Mouse (Mus musculus) liver, embryonic 13.5 days (tissue): Measurements from ENCODE around the gene Sufu. TPM values are rescaled to one million over a fixed set of nuclear protein-coding genes. Genes with fewer than 3 reads are reported as not detected.

Source experiments
- ATAC-seq: fragments of 200-750 bp; cut with Nextera tagmentation; 2 replicates; pipeline ENCODE4 v1.8.0; 2017; ENCODE audit warnings: low read depth, mild to moderate bottlenecking, moderate number of reproducible peaks, moderate library complexity
- DNase-seq: peaks from one replicate; pipeline ENCODE4 v3.0.0; 2022
- H3K27ac ChIP-seq: fragments of 300-500 bp; sonication (generic); 2 replicates; pipeline ENCODE4 v1.5.1; 2015; ENCODE audit warnings: moderate library complexity, mild to moderate bottlenecking, inconsistent platforms
- H3K27me3 ChIP-seq: fragments of 300-500 bp; sonication (generic); 2 replicates; pipeline ENCODE4 v1.6.1; 2015; ENCODE audit warnings: mild to moderate bottlenecking, inconsistent platforms
- H3K36me3 ChIP-seq: fragments of 300-500 bp; sonication (generic); 2 replicates; pipeline ENCODE4 v1.6.1; 2015; ENCODE audit warnings: mild to moderate bottlenecking, inconsistent platforms
- H3K4me1 ChIP-seq: fragments of 300-500 bp; sonication (generic); replicated peaks from 2 replicates; pipeline ENCODE4 v1.6.1; 2015; ENCODE audit warnings: inconsistent platforms
- H3K4me2 ChIP-seq: fragments of 300-500 bp; sonication (generic); 2 replicates; pipeline ENCODE4 v1.6.1; 2015; ENCODE audit warnings: inconsistent platforms, mild to moderate bottlenecking, moderate library complexity
- H3K4me3 ChIP-seq: fragments of 300-500 bp; sonication (generic); replicated peaks from 2 replicates; pipeline ENCODE4 v1.5.1; 2015; ENCODE audit warnings: mild to moderate bottlenecking, inconsistent platforms
- H3K9ac ChIP-seq: fragments of 300-500 bp; sonication (generic); 2 replicates; pipeline ENCODE4 v1.6.1; 2015; ENCODE audit warnings: mild to moderate bottlenecking, inconsistent platforms
- H3K9me3 ChIP-seq: fragments of 300-500 bp; sonication (generic); replicated peaks from 2 replicates; pipeline ENCODE4 v1.6.1; 2016; ENCODE audit warnings: inconsistent platforms
- WGBS: fragments of 180-500 bp; shearing (Covaris S2); methylation state at CpG from one replicate; pipeline ENCODE4 v1.1.7; 2015; ENCODE audit not compliant: insufficient replicate concordance; 5-methylcytosine and 5-hydroxymethylcytosine counted together
- polyA plus RNA-seq: library from polyadenylated mRNA; unstranded; fragments of >200 nt; fragmentation: Nextera tagmentation; extraction: Ambion mirVana; gene quantifications from 2 replicates; pipeline ENCODE4 v1.2.1, GENCODE M21; 2015

Sufu gene
- polyA plus RNA-seq, 1 experiment from 2014 or later: 6.3 TPM

DNA sequence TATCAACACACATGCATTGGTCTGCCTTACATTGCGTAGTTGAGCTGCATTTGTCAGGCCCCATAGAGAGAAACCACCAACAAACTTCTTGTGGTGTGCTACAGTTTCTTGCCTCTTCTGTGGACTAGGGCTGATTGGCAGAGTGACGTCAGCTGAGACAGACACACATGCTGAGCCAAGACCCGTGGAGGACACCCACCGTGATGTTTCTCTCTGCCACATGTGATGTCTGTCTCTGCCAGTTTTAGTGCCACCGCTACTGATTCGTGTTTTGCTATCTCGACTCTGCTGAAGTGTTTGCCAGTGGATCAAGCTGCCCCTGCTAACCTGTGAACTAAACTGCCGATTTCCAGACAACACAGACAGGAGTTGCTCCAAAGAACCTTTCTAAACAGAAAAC, 34.6 kb upstream of the Sufu start:
- peaks cover 5% of the 10 kb centered on the region; the same call in 1 of the 2 replicates for H3K36me3 ChIP-seq
- H3K9ac ChIP-seq: no peak overlapping the region
- no peak for DNase-seq
- H3K9me3 ChIP-seq: no peaks in the 10 kb centered on the region
- H3K27ac ChIP-seq: no peak overlapping the region
- WGBS: 71% methylated on average over 8 of the region's 8 CpGs
- no peaks in the 10 kb centered on the region for H3K27me3 ChIP-seq
- H3K4me3 ChIP-seq: no peak overlapping the region
- H3K4me2 ChIP-seq: no peak overlapping the region
- H3K4me1 ChIP-seq: peaks cover 29% of the 10 kb centered on the region
- no peak for ATAC-seq

GRCm38 (mm10) chr19:46363294-46364009, 33.2 kb upstream of the Sufu start:
- Histone ChIP-seq H3K4me1 (peaks cover 15% of the 10 kb centered on the region), H3K27me3 (no peaks in the 10 kb centered on the region), H3K4me2 (no peak overlapping the region), H3K9ac (no peak overlapping the region), H3K27ac (peak overlapping the region; percentile 16), H3K9me3 (no peaks in the 10 kb centered on the region), H3K4me3 (no peak overlapping the region), H3K36me3 (peaks cover 5% of the 10 kb centered on the region; the same call in 1 of the 2 replicates)
- 61% methylated on average over 11 of the region's 11 CpGs for WGBS
- peak; percentile 46; the same call in 1 of the 2 replicates for ATAC-seq
- no peak for DNase-seq

DNA sequence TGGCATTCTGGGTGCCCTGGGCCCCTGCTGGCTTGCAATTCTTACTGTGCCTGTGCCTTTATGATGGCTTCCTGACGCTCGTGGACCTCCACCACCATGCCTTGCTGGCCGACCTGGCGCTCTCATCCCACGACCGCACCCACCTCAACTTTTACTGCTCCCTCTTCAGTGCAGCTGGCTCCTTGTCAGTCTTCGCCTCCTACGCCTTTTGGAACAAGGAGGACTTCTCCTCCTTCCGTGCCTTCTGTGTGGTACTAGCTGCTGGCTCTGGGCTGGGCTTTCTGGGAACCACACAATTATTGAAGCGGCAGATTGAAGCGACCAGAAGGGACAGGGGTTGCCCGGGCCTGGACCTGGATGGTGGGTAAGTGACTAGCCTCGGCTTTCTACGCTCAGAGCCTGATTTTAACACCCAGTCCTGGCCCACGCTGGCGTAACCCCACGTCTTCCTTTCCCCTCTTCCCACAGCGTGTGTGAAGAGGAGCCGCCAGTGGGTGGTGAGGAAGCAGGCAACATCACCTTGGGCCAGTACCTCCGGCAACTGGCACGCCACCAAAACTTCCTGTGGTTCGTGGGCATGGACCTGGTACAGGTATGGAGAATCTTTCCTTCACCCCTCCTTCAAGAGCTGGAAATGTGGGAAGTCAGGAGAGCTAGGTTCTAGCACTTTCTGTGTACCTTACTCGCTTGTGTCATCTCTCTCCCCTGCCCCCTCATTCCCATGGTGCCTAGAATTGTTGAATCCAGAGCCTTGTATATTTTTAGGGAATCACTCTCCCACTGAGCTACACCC, 28.7 kb upstream of the Sufu start:
- Histone ChIP-seq H3K27ac (no peak overlapping the region), H3K4me3 (no peak overlapping the region), H3K4me2 (no peak overlapping the region), H3K4me1 (peaks cover 5% of the 10 kb centered on the region; the same call in 1 of the 2 replicates), H3K9me3 (no peaks in the 10 kb centered on the region), H3K36me3 (peaks cover 10% of the 10 kb centered on the region; the same call in 1 of the 2 replicates), H3K27me3 (no peaks in the 10 kb centered on the region), H3K9ac (no peak overlapping the region; the same call in 1 of the 2 replicates)
- no peak for ATAC-seq
- whole genome bisulfite sequencing: 82% methylated on average over 23 of the region's 23 CpGs
- DNase-seq: no peak

GRCm38 (mm10) chr19:46369204-46369603, 27.5 kb upstream of the Sufu start:
- no peak; the same call in 1 of the 2 replicates for ATAC-seq
- H3K27ac ChIP-seq: no peak overlapping the region
- no peak overlapping the region for H3K9ac ChIP-seq
- no peak overlapping the region for H3K4me3 ChIP-seq
- no peak overlapping the region for H3K4me2 ChIP-seq
- H3K9me3 ChIP-seq: no peaks in the 10 kb centered on the region
- H3K4me1 ChIP-seq: peaks cover 1% of the 10 kb centered on the region; the same call in 1 of the 2 replicates
- no peaks in the 10 kb centered on the region for H3K27me3 ChIP-seq
- H3K36me3 ChIP-seq: peaks cover 10% of the 10 kb centered on the region; the same call in 1 of the 2 replicates
- no peak for DNase-seq
- WGBS: 29% methylated on average over 4 of the region's 4 CpGs

- no peak overlapping the region for H3K4me3 ChIP-seq
- peaks cover 14% of the 10 kb centered on the region for H3K4me1 ChIP-seq
- H3K9ac ChIP-seq: no peak overlapping the region
- H3K9me3 ChIP-seq: no peaks in the 10 kb centered on the region
- peaks cover 48% of the 10 kb centered on the region for H3K36me3 ChIP-seq
- no peak overlapping the region for H3K4me2 ChIP-seq
- H3K27ac ChIP-seq: no peak overlapping the region
- 80% methylated on average over 21 of the region's 21 CpGs for WGBS
- H3K27me3 ChIP-seq: no peaks in the 10 kb centered on the region
- ATAC-seq: peak; percentile 49
- no peak for DNase-seq
Measured at GRCm38 (mm10) chr19:46374477-46375088, 22.1 kb upstream of the Sufu start.

DNA sequence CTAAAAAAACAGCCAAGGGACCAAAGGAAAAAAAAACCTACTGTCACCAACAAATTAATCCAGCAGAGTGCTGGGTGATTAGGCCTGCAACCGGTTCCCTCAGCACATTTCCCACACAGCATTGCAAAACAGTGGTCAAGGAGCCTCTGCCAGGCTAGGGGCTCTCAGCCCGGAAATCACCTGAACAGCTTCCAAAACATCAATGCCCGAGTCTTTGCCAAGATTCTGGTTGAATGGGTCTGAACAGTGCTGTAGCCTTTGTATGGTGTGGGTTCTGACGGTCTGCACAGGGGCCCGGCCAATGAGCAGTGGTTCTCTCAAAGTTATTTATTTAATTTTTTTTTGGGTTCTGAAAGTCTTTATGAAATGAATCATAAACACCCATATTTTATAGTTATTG, 21.2 kb upstream of the Sufu start:
- H3K9me3 ChIP-seq: no peaks in the 10 kb centered on the region
- peaks cover 14% of the 10 kb centered on the region for H3K4me1 ChIP-seq
- 74% methylated on average over 5 of the region's 5 CpGs for WGBS
- ATAC-seq: no peak
- no peak overlapping the region for H3K4me3 ChIP-seq
- H3K9ac ChIP-seq: no peak overlapping the region
- H3K27me3 ChIP-seq: no peaks in the 10 kb centered on the region
- DNase-seq: no peak
- H3K4me2 ChIP-seq: no peak overlapping the region
- peaks cover 57% of the 10 kb centered on the region for H3K36me3 ChIP-seq
- H3K27ac ChIP-seq: no peak overlapping the region

GRCm38 (mm10) chr19:46375891-46376290, 20.8 kb upstream of the Sufu start:
- H3K36me3 ChIP-seq: peaks cover 61% of the 10 kb centered on the region

GRCm38 (mm10) chr19:46382275-46382674, 14.4 kb upstream of the Sufu start:
- no peak overlapping the region for H3K9ac ChIP-seq
- H3K36me3 ChIP-seq: peaks cover 93% of the 10 kb centered on the region
- no peak overlapping the region for H3K27ac ChIP-seq
- DNase-seq (no peak), ATAC-seq (no peak)
- no peaks in the 10 kb centered on the region for H3K9me3 ChIP-seq
- no peaks in the 10 kb centered on the region for H3K4me1 ChIP-seq
- no peaks in the 10 kb centered on the region for H3K27me3 ChIP-seq
- H3K4me2 ChIP-seq: no peak overlapping the region
- no peak overlapping the region for H3K4me3 ChIP-seq
- 90% methylated on average over 9 of the region's 9 CpGs for WGBS

More at GRCm38 (mm10) chr19:46375891-46376290, 20.8 kb upstream of the Sufu start:
- peaks cover 14% of the 10 kb centered on the region for H3K4me1 ChIP-seq
- H3K27me3 ChIP-seq: no peaks in the 10 kb centered on the region
- DNase-seq (no peak), ATAC-seq (no peak)
- H3K9me3 ChIP-seq: no peaks in the 10 kb centered on the region
- no peak overlapping the region for H3K27ac ChIP-seq
- WGBS: 51% methylated on average over 4 of the region's 4 CpGs
- no peak overlapping the region for H3K4me3 ChIP-seq
- no peak overlapping the region for H3K4me2 ChIP-seq
- no peak overlapping the region for H3K9ac ChIP-seq

GRCm38 (mm10) chr19:46389872-46390271, 6.8 kb upstream of the Sufu start:
- no peak for DNase-seq
- 85% methylated on average over 5 of the region's 5 CpGs for WGBS
- Histone ChIP-seq H3K4me3 (no peak overlapping the region), H3K36me3 (peaks cover 49% of the 10 kb centered on the region), H3K27ac (no peak overlapping the region), H3K27me3 (no peaks in the 10 kb centered on the region), H3K9me3 (no peaks in the 10 kb centered on the region), H3K4me2 (no peak overlapping the region), H3K4me1 (peaks cover 26% of the 10 kb centered on the region), H3K9ac (no peak overlapping the region)
- ATAC-seq: no peak

DNA sequence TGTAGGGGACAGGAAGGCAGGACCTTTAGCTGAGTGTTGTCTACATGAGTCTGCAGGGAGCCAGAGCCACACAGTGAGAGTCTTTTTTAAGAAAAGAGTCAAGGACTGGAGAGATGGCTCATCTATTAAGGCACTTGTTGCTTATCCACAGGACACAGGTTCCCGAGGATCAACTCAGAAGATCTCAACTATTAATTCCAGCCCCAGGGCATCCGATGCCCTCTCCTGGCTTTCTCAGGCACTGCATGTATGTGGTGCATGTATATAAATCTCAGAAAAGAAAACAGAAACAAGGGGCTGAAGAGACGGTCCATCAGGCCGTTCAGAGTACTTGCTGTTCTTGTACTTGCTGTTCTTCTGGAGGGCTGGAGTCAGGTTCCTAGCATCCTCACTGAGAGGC, 4.7 kb upstream of the Sufu start:
- peaks cover 34% of the 10 kb centered on the region for H3K36me3 ChIP-seq
- WGBS: 41% methylated on average over 4 of the region's 4 CpGs
- H3K27me3 ChIP-seq: no peaks in the 10 kb centered on the region
- no peaks in the 10 kb centered on the region for H3K9me3 ChIP-seq
- H3K4me1 ChIP-seq: peaks cover 34% of the 10 kb centered on the region
- DNase-seq (no peak), ATAC-seq (no peak)
- H3K27ac ChIP-seq: no peak overlapping the region
- no peak overlapping the region for H3K9ac ChIP-seq
- no peak overlapping the region for H3K4me3 ChIP-seq
- no peak overlapping the region for H3K4me2 ChIP-seq

DNA sequence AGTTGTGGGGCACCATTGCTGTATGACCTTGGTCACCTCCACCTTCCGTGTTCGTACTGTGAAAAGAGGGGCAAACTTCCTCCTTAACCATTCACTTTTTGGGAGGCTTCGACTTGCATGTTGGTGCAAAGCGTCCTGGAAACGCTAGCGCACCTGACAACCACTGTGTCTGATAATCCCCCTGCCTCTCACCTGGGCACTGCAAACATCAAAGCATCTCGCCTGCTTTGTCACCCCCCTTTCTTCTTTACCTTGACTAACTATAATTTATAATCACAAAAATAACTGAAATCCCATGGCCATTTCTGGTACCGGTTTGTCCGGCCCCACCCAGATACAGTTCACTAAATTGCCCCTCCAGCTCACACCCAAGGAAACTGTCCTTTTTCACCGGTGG, 2.0 kb upstream of the Sufu start:
- DNase-seq (no peak), ATAC-seq (no peak)
- Histone ChIP-seq H3K9me3 (no peaks in the 10 kb centered on the region), H3K4me3 (peak overlapping the region; percentile 77), H3K36me3 (peaks cover 13% of the 10 kb centered on the region), H3K27me3 (no peaks in the 10 kb centered on the region), H3K27ac (peak overlapping the region; percentile 40; the same call in 1 of the 2 replicates), H3K4me1 (peaks cover 60% of the 10 kb centered on the region), H3K4me2 (peak overlapping the region; percentile 89), H3K9ac (peak overlapping the region; percentile 69)
- 4% methylated on average over 10 of the region's 10 CpGs for WGBS
